Mouse (Mus musculus) megakaryocyte-erythroid progenitor cell, adult 5-6 weeks (primary cell): ENCODE data around the gene Zfp51. TPM values are rescaled to one million over a fixed set of nuclear protein-coding genes. Genes with fewer than 3 reads are reported as not detected.

ENCODE experiments used
- ATAC-seq: replicated peaks from 2 replicates; pipeline ENCODE4 v1.8.0; 2016; ENCODE audit warnings: mild to moderate bottlenecking, inconsistent platforms; ENCODE audit not compliant: severe bottlenecking, poor library complexity, low FRiP score, low TSS enrichment
- total RNA-seq, 2 experiments: library from RNA; stranded (forward) in 1 of 2; stranded (reverse) in 1 of 2; fragments of 200-1000, 215-1000 nt in 1 of 2; fragments of >200 nt in 1 of 2; fragmentation: Nextera tagmentation in 1 of 2; gene quantifications; 2 replicates each; pipeline ENCODE4 v1.2.3; 2014 to 2017

Zfp51 gene
- total RNA-seq, 2 experiments from 2014 or later = 11.4 to 11.8 TPM

DNA sequence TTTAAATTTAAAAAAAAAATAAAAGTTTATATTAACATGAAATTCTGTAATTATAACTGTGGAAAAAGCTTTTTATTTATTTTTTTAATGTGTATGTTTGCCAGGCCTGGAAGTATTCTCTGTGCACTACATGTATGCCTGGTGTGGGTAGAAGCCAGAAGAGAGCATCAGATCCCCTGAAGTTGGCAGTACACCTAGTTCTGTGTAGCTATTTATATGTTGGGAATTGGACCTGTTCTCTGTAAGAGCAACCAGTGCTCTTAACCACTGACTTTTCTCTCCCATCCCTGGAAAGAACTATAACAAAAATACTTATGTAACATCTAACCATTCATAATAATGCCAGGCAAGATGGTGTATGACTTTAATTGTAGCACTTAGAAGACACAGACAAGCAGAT, 59.6 kb downstream of the Zfp51 start:
- no peak for ATAC-seq

Other genes with a start within 250 kb of the Zfp51 start
- gene Vmn1r234, start 224.3 kb upstream of the Zfp51 start, total RNA-seq (2014; fragmentation: Nextera tagmentation) = not detected in 2 replicates
- not detected in 2 replicates for gene Vmn1r234, start 224.3 kb upstream of the Zfp51 start, total RNA-seq (2017)
- not detected in 2 replicates for gene Vmn1r235, start 194.0 kb upstream of the Zfp51 start, total RNA-seq (2014; fragmentation: Nextera tagmentation)
- gene Vmn1r235, start 194.0 kb upstream of the Zfp51 start, total RNA-seq (2017) = not detected in 2 replicates
- gene Vmn1r236, start 167.4 kb upstream of the Zfp51 start, total RNA-seq (2014; fragmentation: Nextera tagmentation) = not detected in 2 replicates
- not detected in 2 replicates for gene Vmn1r236, start 167.4 kb upstream of the Zfp51 start, total RNA-seq (2017)
- gene Vmn1r237, start 138.5 kb upstream of the Zfp51 start, total RNA-seq (2014; fragmentation: Nextera tagmentation) = not detected in 2 replicates
- not detected in 2 replicates for gene Vmn1r237, start 138.5 kb upstream of the Zfp51 start, total RNA-seq (2017)
- gene Zfp677, start 66.6 kb upstream of the Zfp51 start, total RNA-seq (2014; fragmentation: Nextera tagmentation) = 3.8 and 4.5 TPM in 2 replicates
- gene Zfp677, start 66.6 kb upstream of the Zfp51 start, total RNA-seq (2017) = 9.0 and 11.8 TPM in 2 replicates
- gene Zfp54, start 27.1 kb upstream of the Zfp51 start, total RNA-seq (2014; fragmentation: Nextera tagmentation) = 5.4 and 5.7 TPM in 2 replicates
- 4.9 and 6.8 TPM in 2 replicates for gene Zfp54, start 27.1 kb upstream of the Zfp51 start, total RNA-seq (2017)
- gene Zfp53, start 38.6 kb downstream of the Zfp51 start, total RNA-seq (2014; fragmentation: Nextera tagmentation) = 2.8 and 6.3 TPM in 2 replicates
- gene Zfp53, start 38.6 kb downstream of the Zfp51 start, total RNA-seq (2017) = 3.6 and 6.2 TPM in 2 replicates
- gene Zfp52, start 85.2 kb downstream of the Zfp51 start, total RNA-seq (2014; fragmentation: Nextera tagmentation) = 9.9 and 12.8 TPM in 2 replicates
- gene Zfp52, start 85.2 kb downstream of the Zfp51 start, total RNA-seq (2017) = 16.9 and 29.6 TPM in 2 replicates
- gene Zfp948, start 116.6 kb downstream of the Zfp51 start, total RNA-seq (2014; fragmentation: Nextera tagmentation) = 2.0 and 3.8 TPM in 2 replicates
- 1.6 and 4.6 TPM in 2 replicates for gene Zfp948, start 116.6 kb downstream of the Zfp51 start, total RNA-seq (2017)
- 2.5 and 2.8 TPM in 2 replicates for gene Zfp983, start 200.2 kb downstream of the Zfp51 start, total RNA-seq (2014; fragmentation: Nextera tagmentation)
- 2.4 and 4.3 TPM in 2 replicates for gene Zfp983, start 200.2 kb downstream of the Zfp51 start, total RNA-seq (2017)
- gene Gm10226, start 241.5 kb downstream of the Zfp51 start, total RNA-seq (2014; fragmentation: Nextera tagmentation) = 12.7 TPM in 1 of 2 replicates, not detected in the other
- 69.3 TPM in 1 of 2 replicates, not detected in the other for gene Gm10226, start 241.5 kb downstream of the Zfp51 start, total RNA-seq (2017)